Mouse (Mus musculus): ENCODE measurements around the gene Itga1. TPM values are rescaled to one million over a fixed set of nuclear protein-coding genes. Genes with fewer than 3 reads are reported as not detected.

Gene Itga1
- polyA plus RNA-seq, 1 experiment, result 8.6 TPM

GRCm38 (mm10) chr13:115099381-115099780 lies 2.4 kb downstream of the Itga1 start:
- Histone ChIP-seq H3K27ac (ENCODE audit: control insufficient read depth, insufficient read depth, low read depth, low read length) (no peak overlapping the region), H3K36me3 (ENCODE audit: control insufficient read depth, insufficient read depth, low read length) (no peaks in the 10 kb centered on the region), H3K27me3 (ENCODE audit: control insufficient read depth, insufficient read depth, low read length) (no peaks in the 10 kb centered on the region), H3K4me3 (ENCODE audit: control insufficient read depth, low read depth, low read length) (no peak overlapping the region), H3K4me1 (ENCODE audit: control insufficient read depth, insufficient read depth, low read length) (peaks cover 4% of the 10 kb centered on the region; the same call in 1 of the 2 replicates)
- TF ChIP-seq CTCF (IDR thresholded peaks at IDR 0.05; ENCODE audit: control insufficient read depth, insufficient read depth, insufficient replicate concordance, low read depth, low read length) (no peak), POLR2A (IDR thresholded peaks at IDR 0.05; ENCODE audit: control insufficient read depth, low read depth, low read length) (no peak)

DNA sequence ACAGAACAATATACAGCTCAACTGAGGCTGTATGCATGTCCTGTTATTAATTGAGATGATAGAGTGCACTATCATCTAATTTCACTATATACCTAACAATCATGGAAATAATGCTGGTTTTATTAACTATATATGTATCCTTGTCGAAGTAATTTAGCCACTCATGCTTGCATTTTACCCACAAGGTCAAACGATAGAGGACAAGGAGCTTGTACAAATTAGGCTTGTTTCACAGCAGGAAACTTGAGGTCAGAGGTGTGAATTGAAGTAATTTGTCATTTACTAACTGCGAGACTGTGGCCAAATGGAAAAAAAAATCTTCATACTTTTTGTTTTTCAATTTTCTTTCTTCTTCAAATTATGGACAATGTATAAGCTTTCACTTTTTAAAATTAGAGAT lies 3.5 kb downstream of the Itga1 start:
- Histone ChIP-seq H3K27ac (ENCODE audit: control insufficient read depth, insufficient read depth, low read depth, low read length) (no peak overlapping the region), H3K4me3 (ENCODE audit: control insufficient read depth, low read depth, low read length) (no peak overlapping the region), H3K4me1 (ENCODE audit: control insufficient read depth, insufficient read depth, low read length) (peaks cover 4% of the 10 kb centered on the region; the same call in 1 of the 2 replicates), H3K36me3 (ENCODE audit: control insufficient read depth, insufficient read depth, low read length) (no peaks in the 10 kb centered on the region), H3K27me3 (ENCODE audit: control insufficient read depth, insufficient read depth, low read length) (no peaks in the 10 kb centered on the region)
- TF ChIP-seq CTCF (IDR thresholded peaks at IDR 0.05; ENCODE audit: control insufficient read depth, insufficient read depth, insufficient replicate concordance, low read depth, low read length), result no peak
- TF ChIP-seq POLR2A (IDR thresholded peaks at IDR 0.05; ENCODE audit: control insufficient read depth, low read depth, low read length), result no peak

DNA sequence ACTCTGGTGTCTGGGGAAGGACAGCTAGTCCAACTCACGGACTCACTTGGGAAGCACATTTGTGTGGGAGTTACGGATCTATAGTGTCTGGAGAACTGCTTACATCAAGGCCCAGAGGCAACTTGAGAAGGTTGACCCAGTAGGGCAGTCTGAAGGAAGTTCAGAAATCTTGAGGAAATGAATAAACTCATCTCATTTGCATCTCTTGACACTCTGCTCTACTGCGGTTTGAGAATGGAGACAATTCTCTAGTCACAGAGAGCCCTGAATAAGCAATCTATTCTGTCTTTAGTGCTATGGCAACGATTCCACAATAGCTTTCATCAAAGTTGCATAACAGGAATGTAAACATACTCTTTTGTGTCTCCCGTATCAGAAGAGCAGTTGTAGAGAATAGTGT lies 4.8 kb downstream of the Itga1 start:
- H3K4me3 ChIP-seq (ENCODE audit: control insufficient read depth, low read depth, low read length), result no peak overlapping the region
- H3K4me1 ChIP-seq (ENCODE audit: control insufficient read depth, insufficient read depth, low read length), result peaks cover 4% of the 10 kb centered on the region; the same call in 1 of the 2 replicates
- H3K36me3 ChIP-seq (ENCODE audit: control insufficient read depth, insufficient read depth, low read length), result no peaks in the 10 kb centered on the region
- H3K27me3 ChIP-seq (ENCODE audit: control insufficient read depth, insufficient read depth, low read length), result no peaks in the 10 kb centered on the region
- H3K27ac ChIP-seq (ENCODE audit: control insufficient read depth, insufficient read depth, low read depth, low read length), result no peak overlapping the region
- no peak for TF ChIP-seq CTCF (IDR thresholded peaks at IDR 0.05; ENCODE audit: control insufficient read depth, insufficient read depth, insufficient replicate concordance, low read depth, low read length)
- TF ChIP-seq POLR2A (IDR thresholded peaks at IDR 0.05; ENCODE audit: control insufficient read depth, low read depth, low read length), result no peak

- Histone ChIP-seq H3K27ac (ENCODE audit: control insufficient read depth, insufficient read depth, low read depth, low read length) (no peak overlapping the region), H3K4me3 (ENCODE audit: control insufficient read depth, low read depth, low read length) (no peak overlapping the region), H3K27me3 (ENCODE audit: control insufficient read depth, insufficient read depth, low read length) (no peaks in the 10 kb centered on the region), H3K4me1 (ENCODE audit: control insufficient read depth, insufficient read depth, low read length) (peaks cover under 1% of the 10 kb centered on the region; the same call in 1 of the 2 replicates), H3K36me3 (ENCODE audit: control insufficient read depth, insufficient read depth, low read length) (no peaks in the 10 kb centered on the region)
- TF ChIP-seq CTCF (IDR thresholded peaks at IDR 0.05; ENCODE audit: control insufficient read depth, insufficient read depth, insufficient replicate concordance, low read depth, low read length), result no peak
- no peak for TF ChIP-seq POLR2A (IDR thresholded peaks at IDR 0.05; ENCODE audit: control insufficient read depth, low read depth, low read length)
Measured at GRCm38 (mm10) chr13:115096216-115096615, 5.5 kb downstream of the Itga1 start.

GRCm38 (mm10) chr13:115095392-115095791 lies 6.4 kb downstream of the Itga1 start:
- no peak overlapping the region for H3K4me3 ChIP-seq (ENCODE audit: control insufficient read depth, low read depth, low read length)
- no peak overlapping the region for H3K27ac ChIP-seq (ENCODE audit: control insufficient read depth, insufficient read depth, low read depth, low read length)
- TF ChIP-seq CTCF (IDR thresholded peaks at IDR 0.05; ENCODE audit: control insufficient read depth, insufficient read depth, insufficient replicate concordance, low read depth, low read length), result no peak
- TF ChIP-seq POLR2A (IDR thresholded peaks at IDR 0.05; ENCODE audit: control insufficient read depth, low read depth, low read length), result no peak
- no peaks in the 10 kb centered on the region for H3K36me3 ChIP-seq (ENCODE audit: control insufficient read depth, insufficient read depth, low read length)
- peaks cover 5% of the 10 kb centered on the region; the same call in 1 of the 2 replicates for H3K4me1 ChIP-seq (ENCODE audit: control insufficient read depth, insufficient read depth, low read length)
- no peaks in the 10 kb centered on the region for H3K27me3 ChIP-seq (ENCODE audit: control insufficient read depth, insufficient read depth, low read length)

DNA sequence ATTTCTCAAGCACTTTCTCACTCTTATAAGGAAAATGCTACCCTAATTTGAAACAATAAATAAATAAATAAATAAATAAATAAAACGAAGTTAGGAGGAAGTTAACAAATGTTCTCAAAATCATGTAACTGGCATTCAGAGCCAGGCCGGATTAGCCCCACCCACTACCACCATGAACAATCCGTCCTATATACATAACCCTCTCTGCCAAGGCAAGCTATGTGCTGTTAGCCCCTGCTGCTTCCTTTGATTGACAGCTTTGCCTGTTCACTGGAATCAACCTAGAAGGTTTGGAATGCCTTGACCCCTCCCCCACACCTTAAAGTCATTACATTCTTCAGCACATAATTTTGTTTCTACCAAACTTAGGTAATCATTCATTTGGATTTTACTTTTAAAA lies 10.3 kb downstream of the Itga1 start:
- H3K36me3 ChIP-seq (ENCODE audit: control insufficient read depth, insufficient read depth, low read length), result no peaks in the 10 kb centered on the region
- no peak overlapping the region for H3K4me3 ChIP-seq (ENCODE audit: control insufficient read depth, low read depth, low read length)
- no peak for TF ChIP-seq CTCF (IDR thresholded peaks at IDR 0.05; ENCODE audit: control insufficient read depth, insufficient read depth, insufficient replicate concordance, low read depth, low read length)
- TF ChIP-seq POLR2A (IDR thresholded peaks at IDR 0.05; ENCODE audit: control insufficient read depth, low read depth, low read length), result no peak
- H3K27ac ChIP-seq (ENCODE audit: control insufficient read depth, insufficient read depth, low read depth, low read length), result no peak overlapping the region
- no peaks in the 10 kb centered on the region for H3K27me3 ChIP-seq (ENCODE audit: control insufficient read depth, insufficient read depth, low read length)
- peaks cover 15% of the 10 kb centered on the region for H3K4me1 ChIP-seq (ENCODE audit: control insufficient read depth, insufficient read depth, low read length)

DNA sequence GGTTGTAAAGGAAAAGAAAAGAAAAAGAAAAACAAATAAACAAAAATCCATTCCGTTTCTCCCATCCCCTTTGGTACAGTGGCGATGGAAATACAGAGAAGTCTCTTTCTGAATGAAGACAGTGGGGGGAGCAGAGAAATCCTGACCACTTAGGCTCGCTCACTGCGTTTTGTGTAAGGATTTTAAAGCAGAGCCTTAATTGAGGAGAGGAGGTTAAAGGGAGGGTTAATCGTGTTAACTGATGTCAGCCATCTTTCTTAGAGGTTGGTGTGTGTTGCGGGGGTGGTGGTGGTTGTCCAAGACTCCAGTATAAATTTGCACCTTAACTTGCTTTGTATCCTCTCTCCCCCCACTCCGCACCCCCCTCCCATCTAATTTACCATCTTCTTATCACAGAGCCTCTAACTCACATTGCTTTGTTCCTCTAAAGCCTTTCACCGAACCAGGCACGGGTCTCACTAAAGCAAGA lies 10.8 kb downstream of the Itga1 start:
- H3K36me3 ChIP-seq (ENCODE audit: control insufficient read depth, insufficient read depth, low read length), result no peaks in the 10 kb centered on the region
- H3K4me1 ChIP-seq (ENCODE audit: control insufficient read depth, insufficient read depth, low read length), result peaks cover 15% of the 10 kb centered on the region
- no peak overlapping the region for H3K27ac ChIP-seq (ENCODE audit: control insufficient read depth, insufficient read depth, low read depth, low read length)
- TF ChIP-seq CTCF (IDR thresholded peaks at IDR 0.05; ENCODE audit: control insufficient read depth, insufficient read depth, insufficient replicate concordance, low read depth, low read length) (no peak), POLR2A (IDR thresholded peaks at IDR 0.05; ENCODE audit: control insufficient read depth, low read depth, low read length) (no peak)
- no peak overlapping the region; the same call in 1 of the 2 replicates for H3K4me3 ChIP-seq (ENCODE audit: control insufficient read depth, low read depth, low read length)
- H3K27me3 ChIP-seq (ENCODE audit: control insufficient read depth, insufficient read depth, low read length), result no peaks in the 10 kb centered on the region

Measured in testis, adult 2 months (tissue).